Mouse (Mus musculus) midbrain, postnatal 0 days (tissue): ENCODE measurements around the gene Ankrd44. TPM values are rescaled to one million over a fixed set of nuclear protein-coding genes. Genes with fewer than 3 reads are reported as not detected.

Source experiments
- ATAC-seq: fragments of 200-750 bp; cut with Nextera tagmentation; 2 replicates; pipeline ENCODE4 v1.8.0; 2017; ENCODE audit warnings: moderate number of reproducible peaks, mild to moderate bottlenecking, moderate TSS enrichment, moderate library complexity; ENCODE audit not compliant: low FRiP score
- DNase-seq: peaks from one replicate; pipeline ENCODE4 v3.0.0-alpha.2; 2015; ENCODE audit warnings: low spot score
- H3K27ac ChIP-seq: fragments of 300-500 bp; sonication (generic); 2 replicates; pipeline ENCODE4 v1.5.1; 2014; ENCODE audit warnings: low read depth, mild to moderate bottlenecking, low read length, mixed read lengths
- H3K27me3 ChIP-seq: fragments of 300-500 bp; sonication (generic); 2 replicates; pipeline ENCODE4 v1.6.1; 2014; ENCODE audit warnings: low read length, control low read depth, mixed read lengths; ENCODE audit not compliant: insufficient read depth
- H3K36me3 ChIP-seq: fragments of 300-500 bp; sonication (generic); 2 replicates; pipeline ENCODE4 v1.6.1; 2014; ENCODE audit warnings: low read length, control low read depth, mixed read lengths; ENCODE audit not compliant: insufficient read depth
- H3K4me1 ChIP-seq: fragments of 300-500 bp; sonication (generic); 2 replicates; pipeline ENCODE4 v1.6.1; 2014; ENCODE audit warnings: mild to moderate bottlenecking, control low read depth, antibody characterized with exemption, low read length, mixed read lengths; ENCODE audit not compliant: insufficient read depth
- H3K4me2 ChIP-seq: fragments of 300-500 bp; sonication (generic); 2 replicates; pipeline ENCODE4 v1.6.1; 2014; ENCODE audit warnings: low read depth, mild to moderate bottlenecking, low read length, mixed read lengths; ENCODE audit not compliant: poor library complexity, severe bottlenecking
- H3K4me3 ChIP-seq: fragments of 300-500 bp; sonication (generic); 2 replicates; pipeline ENCODE4 v1.5.1; 2014; ENCODE audit warnings: low read depth, mild to moderate bottlenecking, low read length, moderate library complexity
- H3K9ac ChIP-seq: fragments of 300-500 bp; sonication (generic); replicated peaks from 2 replicates; pipeline ENCODE4 v1.6.1; 2014; ENCODE audit warnings: mild to moderate bottlenecking, low read length, moderate library complexity, mixed read lengths; ENCODE audit not compliant: poor library complexity, severe bottlenecking
- H3K9me3 ChIP-seq: fragments of 300-500 bp; sonication (generic); 2 replicates; pipeline ENCODE4 v1.6.1; 2016; ENCODE audit warnings: low read length, control low read depth
- CTCF ChIP-seq: IDR thresholded peaks from 2 replicates; pipeline ENCODE4 v1.5.1; 2016; ENCODE audit warnings: antibody characterized with exemption, mild to moderate bottlenecking
- WGBS: fragments of 180-500 bp; shearing (Covaris S2); extraction: QIAGEN DNeasy Blood & Tissue Kit; methylation state at CpG from one replicate; pipeline ENCODE4 v1.1.7; 2014; 5-methylcytosine and 5-hydroxymethylcytosine counted together
- polyA plus RNA-seq: library from polyadenylated mRNA; unstranded; fragments of >200 nt; fragmentation: Nextera tagmentation; extraction: Ambion mirVana; gene quantifications from 2 replicates; pipeline ENCODE4 v1.2.1, GENCODE M21; 2015
- total RNA-seq: library from RNA; depleted of rRNA; stranded (reverse); fragments of >200 nt; gene quantifications from 2 replicates; pipeline ENCODE4 v1.2.3, GENCODE M21; 2014

Gene Ankrd44
- total and polyA plus RNA-seq, 2 experiments from 2014 or later, result 16.7 to 51.6 TPM

DNA sequence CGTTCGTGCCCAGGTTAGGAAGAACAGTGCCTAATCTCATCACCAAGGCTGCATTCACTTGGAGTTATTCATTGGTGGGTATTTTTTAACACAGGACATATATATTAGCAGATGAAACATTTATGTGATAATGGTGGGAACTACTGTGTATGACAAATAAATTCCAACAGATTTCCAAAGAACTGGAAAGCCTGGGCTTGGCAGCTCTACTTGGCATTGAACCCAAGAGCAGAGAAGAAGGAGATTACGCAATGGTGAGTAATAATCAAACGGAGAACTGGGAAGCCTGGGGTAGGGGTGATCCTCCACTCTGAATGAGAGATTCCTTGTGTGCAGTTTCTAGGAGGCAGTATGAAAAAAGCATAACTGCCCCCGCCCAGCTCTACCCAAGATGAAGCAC is 196.9 kb downstream of the Ankrd44 start:
- 92% methylated on average over 5 of the region's 5 CpGs for WGBS
- Histone ChIP-seq H3K27me3 (no peaks in the 10 kb centered on the region), H3K4me3 (no peak overlapping the region), H3K9ac (no peak overlapping the region), H3K4me1 (no peaks in the 10 kb centered on the region; the same call in 1 of the 2 replicates), H3K4me2 (no peak overlapping the region), H3K36me3 (no peaks in the 10 kb centered on the region), H3K9me3 (no peaks in the 10 kb centered on the region), H3K27ac (no peak overlapping the region)
- no peak for DNase-seq
- ATAC-seq, result no peak
- no peak for TF ChIP-seq CTCF

DNA sequence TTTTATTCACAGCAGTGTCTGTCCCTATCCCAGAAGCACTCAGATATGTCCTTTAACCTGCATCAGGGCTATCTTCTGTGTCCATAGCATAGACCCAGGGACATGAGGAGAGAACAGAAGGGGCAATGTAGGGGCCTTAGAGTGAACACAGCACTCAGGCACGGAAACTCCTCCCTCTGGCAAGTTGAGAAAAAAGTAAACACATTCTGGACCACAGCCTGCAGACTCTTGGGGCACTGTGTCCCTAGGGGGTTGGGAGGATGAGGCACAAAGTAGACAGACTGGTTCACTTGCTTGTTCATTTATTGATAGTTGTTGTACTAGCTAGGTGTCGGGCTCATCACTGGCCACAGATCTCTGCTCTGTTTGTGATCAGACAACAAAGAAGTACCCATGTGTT is 199.6 kb downstream of the Ankrd44 start:
- ATAC-seq (no peak), DNase-seq (no peak)
- Histone ChIP-seq H3K27me3 (no peaks in the 10 kb centered on the region), H3K9ac (no peak overlapping the region), H3K4me3 (no peak overlapping the region), H3K4me1 (no peaks in the 10 kb centered on the region), H3K36me3 (no peaks in the 10 kb centered on the region), H3K9me3 (no peaks in the 10 kb centered on the region), H3K4me2 (no peak overlapping the region), H3K27ac (no peak overlapping the region)
- WGBS, result 78% methylated on average over 2 of the region's 2 CpGs
- no peak for TF ChIP-seq CTCF

DNA sequence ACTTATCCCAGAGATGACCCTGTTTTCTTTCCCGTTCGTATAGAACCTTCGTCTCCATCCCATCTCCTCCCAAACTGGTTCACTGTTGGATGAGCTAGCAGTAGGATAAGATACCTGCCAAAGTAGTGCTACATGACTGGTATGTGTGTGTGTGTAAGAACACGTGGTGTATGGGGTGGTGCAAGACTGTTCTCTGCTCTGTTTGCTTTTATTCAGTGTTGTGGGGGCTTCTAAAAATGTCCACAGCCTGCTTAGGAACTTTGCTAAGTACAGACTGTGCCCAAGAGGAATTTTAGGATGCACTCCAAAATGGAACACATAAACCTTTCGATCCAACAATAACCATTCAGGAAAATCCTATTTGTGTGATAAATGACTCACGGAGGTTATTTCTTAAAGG is 209.3 kb downstream of the Ankrd44 start:
- Histone ChIP-seq H3K4me2 (no peak overlapping the region), H3K27me3 (no peaks in the 10 kb centered on the region), H3K4me3 (no peak overlapping the region), H3K9me3 (no peaks in the 10 kb centered on the region), H3K9ac (no peak overlapping the region), H3K4me1 (0 out of 2 replicates have a peak, but pooled peaks cover 2% of the 10 kb centered on the region), H3K27ac (no peak overlapping the region), H3K36me3 (no peaks in the 10 kb centered on the region)
- no peak for ATAC-seq
- TF ChIP-seq CTCF, result no peak
- no peak for DNase-seq
- 87% methylated on average over 6 of the region's 6 CpGs for WGBS

DNA sequence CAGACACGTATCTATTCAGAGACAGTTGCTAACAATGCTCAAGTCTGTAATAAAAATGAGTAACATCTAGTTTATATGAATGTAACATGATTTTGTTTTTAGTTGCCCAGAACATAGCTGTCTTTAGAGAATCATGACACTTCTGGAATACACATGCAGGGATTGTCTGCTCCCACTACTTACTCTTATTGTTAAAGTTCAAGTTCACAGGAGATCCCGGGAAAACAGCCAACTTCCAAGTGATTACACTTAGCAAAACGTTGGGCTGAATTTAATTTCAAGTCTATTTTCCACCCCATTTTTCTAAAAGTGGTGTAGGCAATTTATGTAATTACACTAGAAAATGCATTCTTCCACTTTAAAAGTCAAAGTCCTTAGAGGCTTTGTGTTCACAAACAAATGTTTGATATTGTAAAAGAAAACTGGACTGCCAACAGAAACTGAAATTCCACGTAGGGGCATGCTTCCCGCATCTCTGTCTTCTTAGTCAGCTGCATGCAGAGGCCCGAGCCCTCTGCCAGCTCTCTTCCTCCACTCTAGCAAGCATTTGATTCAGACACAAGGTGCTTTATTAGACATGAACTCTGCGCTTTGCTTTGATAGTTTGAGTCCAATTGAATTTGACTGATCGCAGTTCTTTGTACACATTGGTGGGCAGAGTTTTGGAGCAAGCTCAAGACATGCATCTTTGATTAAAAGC is 211.0 kb downstream of the Ankrd44 start:
- WGBS, result 61% methylated on average over 8 of the region's 8 CpGs
- Histone ChIP-seq H3K9me3 (no peaks in the 10 kb centered on the region), H3K9ac (no peak overlapping the region), H3K4me2 (no peak overlapping the region), H3K36me3 (0 out of 2 replicates have a peak, but pooled peaks cover 2% of the 10 kb centered on the region), H3K27me3 (no peaks in the 10 kb centered on the region), H3K4me3 (no peak overlapping the region), H3K27ac (no peak overlapping the region), H3K4me1 (0 out of 2 replicates have a peak, but pooled peaks cover 2% of the 10 kb centered on the region)
- ATAC-seq (no peak), DNase-seq (peak; percentile 54)
- no peak for TF ChIP-seq CTCF

DNA sequence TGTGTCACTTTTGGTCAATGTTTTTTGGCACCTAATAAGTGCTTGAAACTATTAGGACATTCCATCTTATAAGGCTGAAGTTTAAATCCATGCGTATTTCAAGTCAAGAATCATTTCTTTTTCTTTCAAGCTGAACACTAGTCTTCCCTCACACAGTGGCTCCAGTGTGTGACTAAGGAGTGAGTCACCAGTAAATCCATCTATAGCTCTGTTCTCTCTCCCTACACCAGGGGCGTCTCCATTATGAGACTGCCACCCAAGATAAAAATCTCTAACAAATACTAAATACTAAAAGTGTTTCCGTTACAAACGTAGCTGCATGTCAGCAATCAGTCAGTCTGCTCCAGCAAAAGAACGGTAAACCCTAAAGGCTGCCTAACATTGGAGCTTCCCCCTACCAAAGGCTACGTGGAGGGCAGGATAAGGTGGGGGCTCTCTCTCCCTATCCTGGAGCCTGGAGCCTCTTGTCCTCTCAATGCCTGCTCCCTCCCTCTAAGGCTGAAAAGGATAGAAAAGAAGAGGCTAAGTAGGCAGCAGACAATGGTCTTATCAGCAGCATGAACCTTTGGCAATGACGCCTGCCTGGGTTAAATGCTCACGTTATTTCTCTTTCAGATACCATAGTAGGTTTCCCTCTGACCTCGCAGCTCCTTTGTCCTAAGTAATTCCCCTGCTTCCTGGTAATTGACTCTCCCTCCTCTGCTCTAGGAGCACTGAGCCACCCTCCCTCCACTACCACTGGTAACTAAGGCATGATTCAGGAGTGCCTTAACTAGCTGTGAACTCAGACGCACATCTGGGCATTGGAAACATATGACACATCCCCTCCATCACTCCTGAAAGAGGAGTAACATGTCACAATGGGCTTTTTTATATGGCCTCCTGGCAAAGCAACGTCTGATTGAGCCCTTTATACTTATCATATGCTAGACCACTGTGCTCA is 212.7 kb downstream of the Ankrd44 start:
- 0 out of 2 replicates have a peak, but pooled peaks cover 2% of the 10 kb centered on the region for H3K4me1 ChIP-seq
- TF ChIP-seq CTCF, result no peak

More for the DNA sequence above, 212.7 kb downstream of the Ankrd44 start:
- DNase-seq, result no peak
- Histone ChIP-seq H3K27ac (no peak overlapping the region), H3K27me3 (no peaks in the 10 kb centered on the region), H3K36me3 (0 out of 2 replicates have a peak, but pooled peaks cover 2% of the 10 kb centered on the region), H3K4me3 (no peak overlapping the region), H3K9ac (no peak overlapping the region), H3K4me2 (no peak overlapping the region), H3K9me3 (no peaks in the 10 kb centered on the region)
- ATAC-seq, result no peak
- WGBS, result 58% methylated on average over 11 of the region's 11 CpGs
